Mouse (Mus musculus): Measurements from ENCODE around the gene Usp36. TPM values are rescaled to one million over a fixed set of nuclear protein-coding genes. Genes with fewer than 3 reads are reported as not detected.

Usp36 gene
- polyA plus RNA-seq, 1 experiment from 2014 or later: 19.1 TPM

DNA sequence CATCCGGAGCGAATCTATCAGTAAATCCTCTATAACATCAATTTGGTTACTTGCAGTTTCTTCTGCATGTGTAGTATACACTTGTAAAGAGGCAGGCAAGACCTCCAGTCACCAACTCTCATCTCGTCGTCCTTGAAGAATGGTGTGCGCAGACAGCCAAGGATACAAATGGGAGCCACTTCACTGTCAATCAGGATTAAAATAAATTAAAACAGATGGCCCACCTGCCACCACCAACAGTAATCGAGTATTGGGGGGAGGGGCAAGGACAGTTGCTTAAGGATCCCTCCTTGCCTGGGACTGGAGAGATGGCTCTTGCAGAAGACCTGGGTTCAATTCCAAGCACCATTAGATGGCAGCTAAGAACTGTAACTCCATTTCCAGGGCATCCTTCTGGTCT, 2.6 kb upstream of the Usp36 start:
- H3K9ac ChIP-seq: no peak overlapping the region
- 79% methylated on average over 6 of the region's 6 CpGs for WGBS
- H3K27ac ChIP-seq: no peak overlapping the region
- no peak for ATAC-seq (ENCODE audit: low FRiP score, low read depth)
- H3K4me2 ChIP-seq (replicated peaks): no peak overlapping the region
- H3K36me3 ChIP-seq: peaks cover under 1% of the 10 kb centered on the region; the same call in 1 of the 2 replicates
- H3K4me3 ChIP-seq: no peak overlapping the region
- H3K9me3 ChIP-seq: no peaks in the 10 kb centered on the region
- H3K27me3 ChIP-seq (replicated peaks): no peaks in the 10 kb centered on the region
- peaks cover 20% of the 10 kb centered on the region for H3K4me1 ChIP-seq

DNA sequence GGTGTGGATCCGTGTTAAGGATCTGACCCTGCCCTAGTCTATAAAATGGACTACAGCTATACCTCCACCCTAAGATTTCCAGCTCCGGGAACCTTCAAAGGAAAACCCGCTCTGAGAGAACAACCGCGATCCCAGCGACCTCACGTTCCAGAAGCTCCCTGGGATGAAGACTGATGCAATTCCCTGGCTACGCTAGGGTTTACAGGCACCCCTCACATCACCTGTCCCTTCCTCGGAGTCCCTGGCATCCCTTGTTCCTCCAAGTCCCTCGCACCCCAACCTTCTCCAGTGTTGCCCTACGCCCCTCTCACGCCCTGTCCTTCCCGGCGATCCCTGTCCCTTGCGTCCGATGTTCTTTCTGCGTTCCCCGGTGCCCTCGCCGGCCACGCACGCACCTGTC, 482 bp downstream of the Usp36 start:
- Histone ChIP-seq H3K9me3 (no peaks in the 10 kb centered on the region), H3K27ac (peak overlapping the region; percentile 59; the same call in 1 of the 2 replicates), H3K4me3 (peak overlapping the region; percentile 89), H3K27me3 (replicated peaks) (no peaks in the 10 kb centered on the region), H3K36me3 (peaks cover 32% of the 10 kb centered on the region), H3K4me2 (replicated peaks) (peak overlapping the region; percentile 85), H3K9ac (peak overlapping the region; percentile 89), H3K4me1 (peaks cover 22% of the 10 kb centered on the region)
- peak; percentile 53 for ATAC-seq (ENCODE audit: low FRiP score, low read depth)
- under 1% methylated on average over 22 of the region's 22 CpGs for whole genome bisulfite sequencing

DNA sequence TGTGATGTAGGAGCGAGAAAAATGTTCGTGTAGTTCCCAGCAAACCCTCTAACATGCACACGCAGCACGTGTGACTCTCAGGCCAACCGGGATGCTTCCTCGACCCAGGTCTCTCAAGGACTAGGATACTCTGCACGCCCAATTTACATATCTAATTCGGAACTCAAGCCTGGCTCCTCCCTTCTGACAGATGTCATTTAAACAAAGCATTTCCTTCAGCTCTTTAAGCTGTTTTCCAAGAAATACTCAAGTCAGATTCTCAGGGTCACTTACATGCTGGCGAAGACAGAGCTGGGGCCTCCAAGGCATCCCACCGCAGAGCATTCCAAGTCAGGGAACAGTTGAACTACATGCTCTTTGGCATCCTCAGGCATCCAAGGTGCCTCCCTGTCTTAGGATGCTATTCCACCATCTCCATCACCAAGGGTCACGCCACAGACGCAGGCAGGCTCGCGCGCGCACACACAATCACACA, 970 bp downstream of the Usp36 start:
- peaks cover 22% of the 10 kb centered on the region for H3K4me1 ChIP-seq
- no peaks in the 10 kb centered on the region for H3K27me3 ChIP-seq (replicated peaks)
- no peaks in the 10 kb centered on the region for H3K9me3 ChIP-seq
- ATAC-seq (ENCODE audit: low FRiP score, low read depth): no peak
- peaks cover 36% of the 10 kb centered on the region for H3K36me3 ChIP-seq
- peak overlapping the region; percentile 89 for H3K4me3 ChIP-seq
- WGBS: 3% methylated on average over 16 of the region's 16 CpGs
- H3K9ac ChIP-seq: peak overlapping the region; percentile 89
- H3K4me2 ChIP-seq (replicated peaks): peak overlapping the region; percentile 85
- no peak overlapping the region for H3K27ac ChIP-seq

DNA sequence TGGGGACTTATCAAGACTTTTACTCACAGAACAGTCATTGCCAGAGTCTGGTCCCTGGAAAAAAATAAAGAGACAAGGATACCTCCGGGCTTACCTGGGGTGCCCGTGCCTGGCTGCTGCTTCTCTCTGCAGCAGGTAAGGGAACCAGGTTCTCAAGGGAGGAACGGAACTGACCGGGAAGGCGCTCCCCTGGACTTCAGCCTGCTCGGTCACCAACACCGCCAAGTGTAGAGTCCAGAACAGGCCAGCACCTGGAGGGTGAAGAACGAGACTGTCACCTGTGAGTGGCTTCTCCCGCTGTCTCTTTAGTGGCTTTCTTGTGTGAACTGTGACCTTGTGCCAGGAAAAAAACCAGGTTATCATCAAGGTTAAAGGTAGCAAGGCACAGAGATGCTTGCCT, 2.5 kb downstream of the Usp36 start:
- Histone ChIP-seq H3K4me2 (replicated peaks) (no peak overlapping the region), H3K27ac (no peak overlapping the region), H3K9me3 (no peaks in the 10 kb centered on the region), H3K36me3 (peaks cover 51% of the 10 kb centered on the region), H3K4me1 (peaks cover 22% of the 10 kb centered on the region), H3K27me3 (replicated peaks) (no peaks in the 10 kb centered on the region), H3K9ac (no peak overlapping the region), H3K4me3 (no peak overlapping the region)
- 94% methylated on average over 9 of the region's 9 CpGs for whole genome bisulfite sequencing
- ATAC-seq (ENCODE audit: low FRiP score, low read depth): no peak

DNA sequence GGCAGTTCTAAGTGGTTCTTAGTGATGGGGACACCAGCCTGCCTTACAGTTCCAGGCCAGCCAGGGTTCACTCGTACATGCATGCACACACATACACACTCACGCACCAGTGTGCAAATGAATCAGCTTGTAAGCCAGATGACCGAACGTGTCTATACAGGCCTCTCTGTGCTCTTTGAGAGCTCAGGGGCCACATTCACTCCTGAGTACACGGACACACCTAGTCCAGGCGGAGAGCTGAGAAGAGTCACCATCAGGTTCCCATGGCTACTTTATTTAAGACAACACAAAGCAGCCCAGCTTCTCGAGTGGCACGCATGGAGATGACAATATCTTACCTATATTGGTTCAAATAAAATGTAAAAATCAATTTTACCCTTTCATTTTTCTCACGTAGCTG, 3.6 kb downstream of the Usp36 start:
- Histone ChIP-seq H3K9ac (no peak overlapping the region), H3K27me3 (replicated peaks) (no peaks in the 10 kb centered on the region), H3K4me2 (replicated peaks) (no peak overlapping the region), H3K4me3 (no peak overlapping the region), H3K36me3 (peaks cover 63% of the 10 kb centered on the region), H3K27ac (no peak overlapping the region), H3K9me3 (no peaks in the 10 kb centered on the region), H3K4me1 (peaks cover 22% of the 10 kb centered on the region)
- no peak for ATAC-seq (ENCODE audit: low FRiP score, low read depth)
- 94% methylated on average over 9 of the region's 9 CpGs for WGBS

DNA sequence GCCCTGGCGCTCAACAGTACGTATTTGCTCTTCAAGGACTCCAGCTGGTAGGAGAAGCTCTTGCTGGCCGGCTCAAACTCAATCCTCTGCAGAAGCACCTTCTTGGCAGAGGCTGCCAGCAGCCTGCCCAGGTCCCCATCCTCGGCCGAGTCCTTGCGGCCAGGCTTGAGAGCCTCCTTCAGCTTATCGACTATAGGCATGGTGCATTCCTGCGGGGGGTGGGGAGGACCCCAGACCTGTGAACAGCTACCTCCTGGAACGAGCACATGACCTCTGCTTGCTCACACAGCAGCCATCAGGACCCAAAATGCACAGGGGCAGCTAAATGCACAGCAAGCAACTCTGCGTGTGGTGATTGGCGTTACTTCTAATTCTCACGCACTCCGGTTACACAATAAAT, 4.3 kb downstream of the Usp36 start:
- no peak overlapping the region for H3K4me2 ChIP-seq (replicated peaks)
- peaks cover 17% of the 10 kb centered on the region for H3K4me1 ChIP-seq
- H3K27me3 ChIP-seq (replicated peaks): no peaks in the 10 kb centered on the region
- H3K9ac ChIP-seq: no peak overlapping the region
- WGBS: 95% methylated on average over 13 of the region's 13 CpGs
- no peaks in the 10 kb centered on the region for H3K9me3 ChIP-seq
- H3K27ac ChIP-seq: no peak overlapping the region
- peaks cover 68% of the 10 kb centered on the region for H3K36me3 ChIP-seq
- no peak overlapping the region for H3K4me3 ChIP-seq
- ATAC-seq (ENCODE audit: low FRiP score, low read depth): no peak

DNA sequence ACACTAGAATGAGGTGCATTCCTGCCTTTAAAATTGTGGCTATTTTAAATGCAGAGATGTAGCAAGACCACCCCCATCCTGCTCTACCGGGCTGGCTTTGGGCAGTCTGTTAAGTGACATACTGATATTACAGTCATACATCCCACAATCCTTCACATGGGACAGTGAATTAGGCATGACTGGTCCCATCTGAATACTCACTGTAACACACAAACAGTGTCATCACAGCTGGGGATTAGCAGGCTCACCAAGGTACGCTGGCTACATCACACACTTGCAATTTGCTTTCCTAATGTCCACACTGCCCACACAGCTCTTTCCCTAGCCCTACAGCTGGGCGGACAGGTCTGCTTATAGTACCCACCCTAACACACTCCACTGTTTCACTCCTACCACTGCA, 9.8 kb downstream of the Usp36 start:
- no peak overlapping the region for H3K4me3 ChIP-seq
- H3K36me3 ChIP-seq: peaks cover 99% of the 10 kb centered on the region
- WGBS: 92% methylated on average over 3 of the region's 3 CpGs
- no peak overlapping the region for H3K4me2 ChIP-seq (replicated peaks)
- no peaks in the 10 kb centered on the region for H3K27me3 ChIP-seq (replicated peaks)
- H3K27ac ChIP-seq: no peak overlapping the region
- H3K9ac ChIP-seq: no peak overlapping the region
- no peaks in the 10 kb centered on the region for H3K4me1 ChIP-seq
- H3K9me3 ChIP-seq: no peaks in the 10 kb centered on the region
- no peak for ATAC-seq (ENCODE audit: low FRiP score, low read depth)

DNA sequence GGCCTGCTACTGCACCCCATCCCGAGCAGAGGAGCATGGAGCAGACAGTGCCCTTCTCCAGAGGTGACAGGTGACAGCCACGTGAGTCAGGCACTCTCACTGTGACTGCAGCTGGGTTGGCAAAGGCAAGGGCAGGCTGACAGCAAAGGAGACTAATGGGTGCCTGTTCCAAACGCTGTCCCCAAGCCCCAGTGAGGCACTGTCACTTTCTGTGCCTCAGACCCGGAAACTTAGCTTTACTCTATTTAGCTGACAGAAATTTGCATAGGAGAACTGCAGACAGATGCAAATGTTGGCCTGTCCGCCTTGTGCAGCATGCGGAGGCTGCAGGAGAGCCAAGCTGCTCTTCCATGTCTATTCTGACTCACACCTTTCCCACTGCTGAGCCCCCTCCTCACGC, 13.7 kb downstream of the Usp36 start:
- Histone ChIP-seq H3K4me2 (replicated peaks) (no peak overlapping the region), H3K9ac (no peak overlapping the region), H3K27me3 (replicated peaks) (no peaks in the 10 kb centered on the region), H3K27ac (no peak overlapping the region), H3K4me3 (no peak overlapping the region), H3K9me3 (no peaks in the 10 kb centered on the region), H3K4me1 (no peaks in the 10 kb centered on the region), H3K36me3 (peaks cover 99% of the 10 kb centered on the region)
- no peak for ATAC-seq (ENCODE audit: low FRiP score, low read depth)
- 93% methylated on average over 7 of the region's 7 CpGs for WGBS

DNA sequence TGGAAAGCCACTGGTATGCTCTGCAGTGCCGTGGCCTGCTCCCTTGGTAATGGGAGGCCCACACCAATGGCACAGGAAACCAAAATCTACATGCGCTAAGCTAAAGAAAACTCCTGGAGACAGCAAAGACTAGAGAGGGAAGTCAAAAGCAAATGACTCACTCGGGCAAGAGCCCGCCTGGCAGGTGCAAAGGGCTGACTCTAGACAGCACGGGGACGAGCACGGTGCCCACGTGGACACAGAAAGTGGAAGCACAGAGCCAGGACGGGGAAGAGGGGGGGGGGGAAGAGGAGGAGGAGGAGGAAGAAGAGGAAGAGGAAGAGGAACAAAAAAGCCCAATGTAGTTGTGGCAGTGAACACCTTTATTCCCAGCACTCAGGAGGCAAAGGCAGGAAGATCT, 15.0 kb downstream of the Usp36 start:
- no peaks in the 10 kb centered on the region for H3K9me3 ChIP-seq
- no peak overlapping the region for H3K9ac ChIP-seq
- no peak overlapping the region for H3K27ac ChIP-seq
- 94% methylated on average over 9 of the region's 9 CpGs for WGBS
- H3K4me2 ChIP-seq (replicated peaks): no peak overlapping the region
- no peak overlapping the region for H3K4me3 ChIP-seq
- no peaks in the 10 kb centered on the region for H3K4me1 ChIP-seq
- no peak for ATAC-seq (ENCODE audit: low FRiP score, low read depth)
- H3K36me3 ChIP-seq: peaks cover 97% of the 10 kb centered on the region
- H3K27me3 ChIP-seq (replicated peaks): no peaks in the 10 kb centered on the region

DNA sequence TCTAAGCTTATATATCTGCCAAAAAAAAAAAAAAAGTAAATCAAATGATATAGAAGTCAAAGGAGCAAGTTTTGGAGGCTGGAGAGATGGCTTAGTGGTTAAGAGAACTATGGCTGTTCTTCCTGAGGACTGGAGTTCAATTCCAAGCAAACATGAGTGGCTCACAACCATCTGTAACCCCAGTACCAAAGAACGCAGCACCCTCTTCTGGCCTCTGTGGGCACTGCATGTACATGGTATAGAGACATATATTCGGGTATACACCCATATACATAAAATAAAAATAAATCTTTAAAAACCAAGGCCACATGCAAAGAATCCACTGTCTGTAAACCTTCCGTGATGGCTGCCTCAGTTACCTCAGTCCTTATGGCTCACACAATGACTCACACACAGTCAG, 20.2 kb downstream of the Usp36 start:
- no peak for ATAC-seq (ENCODE audit: low FRiP score, low read depth)
- no peaks in the 10 kb centered on the region for H3K4me1 ChIP-seq
- H3K4me2 ChIP-seq (replicated peaks): no peak overlapping the region
- no peak overlapping the region for H3K9ac ChIP-seq
- peaks cover 93% of the 10 kb centered on the region for H3K36me3 ChIP-seq
- no peak overlapping the region for H3K27ac ChIP-seq
- H3K9me3 ChIP-seq: no peaks in the 10 kb centered on the region
- WGBS: 98% methylated on average over 3 of the region's 3 CpGs
- H3K27me3 ChIP-seq (replicated peaks): no peaks in the 10 kb centered on the region
- H3K4me3 ChIP-seq: no peak overlapping the region

DNA sequence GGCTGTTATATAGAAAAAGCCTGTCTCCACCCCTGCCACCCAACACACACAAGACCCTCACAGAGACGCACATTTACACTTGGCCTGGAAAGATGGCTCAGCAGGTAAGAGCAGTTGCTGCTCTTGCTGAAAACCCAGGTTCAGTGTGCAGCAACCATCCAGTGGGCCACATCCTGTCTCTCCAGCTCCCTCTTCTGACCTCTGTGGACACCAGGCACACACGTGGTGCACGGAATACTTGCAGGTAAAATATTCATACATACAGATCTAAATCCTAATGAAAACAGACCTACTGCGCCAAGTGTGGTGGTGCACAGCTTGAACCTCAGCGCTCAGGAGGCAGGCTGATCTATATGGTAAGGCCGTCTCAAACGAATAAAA, 23.4 kb downstream of the Usp36 start:
- H3K4me1 ChIP-seq: no peaks in the 10 kb centered on the region
- ATAC-seq (ENCODE audit: low FRiP score, low read depth): no peak
- 95% methylated on average over 7 of the region's 7 CpGs for WGBS
- no peak overlapping the region for H3K4me3 ChIP-seq
- no peaks in the 10 kb centered on the region for H3K9me3 ChIP-seq
- H3K36me3 ChIP-seq: peaks cover 93% of the 10 kb centered on the region
- H3K9ac ChIP-seq: no peak overlapping the region
- no peak overlapping the region for H3K4me2 ChIP-seq (replicated peaks)
- H3K27me3 ChIP-seq (replicated peaks): no peaks in the 10 kb centered on the region
- no peak overlapping the region for H3K27ac ChIP-seq

DNA sequence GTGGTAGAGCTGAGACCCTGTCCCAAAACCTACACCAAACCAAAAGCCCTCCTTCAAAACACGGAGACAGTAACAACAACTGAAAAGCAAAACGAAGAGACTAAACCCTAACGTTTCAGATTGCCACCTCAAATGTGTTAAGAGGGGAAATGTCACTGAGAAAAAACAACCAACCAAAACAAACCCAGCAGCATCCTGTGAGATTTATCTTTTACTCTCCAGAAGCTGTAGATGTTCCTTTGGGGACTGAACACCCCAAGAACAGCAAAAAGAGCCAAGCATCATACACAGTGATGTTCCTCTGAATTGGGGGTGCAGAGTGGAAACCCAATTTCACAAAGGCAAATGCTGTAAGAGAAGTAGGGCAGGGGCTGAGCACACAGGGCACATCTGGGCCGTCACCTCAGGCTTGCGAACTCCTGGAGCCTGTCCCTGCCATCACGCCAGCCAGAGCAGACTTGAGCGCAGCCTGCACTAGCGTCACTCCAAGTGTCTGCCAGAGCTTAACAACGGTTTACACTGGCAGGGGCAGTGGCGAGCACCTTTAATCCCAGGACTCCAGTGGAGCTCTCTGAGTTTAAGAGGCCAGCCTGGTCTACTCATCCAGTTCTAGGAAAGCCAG, 23.9 kb downstream of the Usp36 start:
- H3K9ac ChIP-seq: no peak overlapping the region
- no peaks in the 10 kb centered on the region for H3K4me1 ChIP-seq
- H3K27ac ChIP-seq: no peak overlapping the region
- H3K27me3 ChIP-seq (replicated peaks): no peaks in the 10 kb centered on the region
- WGBS: 91% methylated on average over 10 of the region's 10 CpGs
- H3K9me3 ChIP-seq: no peaks in the 10 kb centered on the region
- no peak overlapping the region for H3K4me2 ChIP-seq (replicated peaks)
- ATAC-seq (ENCODE audit: low FRiP score, low read depth): no peak
- H3K4me3 ChIP-seq: no peak overlapping the region
- H3K36me3 ChIP-seq: peaks cover 93% of the 10 kb centered on the region

DNA sequence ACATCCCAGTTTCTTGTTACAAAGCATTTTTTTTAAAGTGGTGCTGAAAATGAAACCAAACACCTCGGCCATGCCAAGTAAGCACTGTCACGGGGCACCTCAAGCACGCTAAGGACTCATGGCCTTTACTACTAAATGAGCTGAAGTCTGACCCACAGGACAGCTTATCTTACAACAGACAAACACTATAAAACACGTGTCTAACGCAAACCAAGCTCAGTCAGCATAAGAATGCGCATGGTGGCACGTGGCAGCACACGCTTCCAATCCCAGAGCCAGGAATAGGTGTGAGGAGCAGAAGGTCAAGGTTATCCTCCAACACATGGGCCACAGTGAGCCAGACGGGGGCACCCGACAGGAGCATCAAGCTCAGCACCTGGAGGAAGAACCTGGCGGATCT, 24.4 kb downstream of the Usp36 start:
- Histone ChIP-seq H3K9ac (no peak overlapping the region), H3K4me3 (no peak overlapping the region), H3K27me3 (replicated peaks) (no peaks in the 10 kb centered on the region), H3K4me1 (no peaks in the 10 kb centered on the region), H3K27ac (no peak overlapping the region), H3K9me3 (no peaks in the 10 kb centered on the region), H3K4me2 (replicated peaks) (no peak overlapping the region), H3K36me3 (peaks cover 95% of the 10 kb centered on the region)
- 93% methylated on average over 11 of the region's 11 CpGs for WGBS
- ATAC-seq (ENCODE audit: low FRiP score, low read depth): no peak

Data from neural tube, embryonic 12.5 days (tissue).